16 mouse cellular contexts compared by ENCODE assay signal in genomic region chr11:45003716-45004437, GRCm38 (mm10).
DNase-seq lines count a peak whose midpoint lies in the region; ATAC-seq and TF ChIP-seq lines count a peak whose summit lies in the region.
"Had no signal": no experiment of that assay in that cellular context is flagged by ENCODE, and none has a peak within 500 bp of the region (broad histone marks: within the 10 kb centered on the region; RNA-seq: fewer than 3 reads in every experiment).

No protein-coding gene starts in this region.

- 62% methylated on average over 9 of the region's 9 CpGs for WGBS in heart, adult 2 months
- 41% methylated on average over 9 of the region's 9 CpGs for WGBS in neural tube, embryonic 13.5 days
- 45% methylated on average over 9 of the region's 9 CpGs for WGBS in neural tube, embryonic 15.5 days
- WGBS in embryonic facial prominence, embryonic 14.5 days, result 33% methylated on average over 9 of the region's 9 CpGs
- WGBS in limb, embryonic 15.5 days, result 32% methylated on average over 9 of the region's 9 CpGs

- no peaks in the 10 kb centered on the region for H3K36me3 ChIP-seq in heart, adult 2 months (ENCODE audit: control insufficient read depth, insufficient read depth, low read length)
- H3K36me3 ChIP-seq in neural tube, embryonic 13.5 days, result peaks cover 14% of the 10 kb centered on the region
- no peaks in the 10 kb centered on the region for H3K36me3 ChIP-seq in neural tube, embryonic 15.5 days
- H3K36me3 ChIP-seq in embryonic facial prominence, embryonic 14.5 days (ENCODE audit: control insufficient read depth, insufficient read depth, low read length), result peaks cover 17% of the 10 kb centered on the region; the same call in 1 of the 2 replicates
- H3K36me3 ChIP-seq in limb, embryonic 15.5 days, result peaks cover 2% of the 10 kb centered on the region; the same call in 1 of the 2 replicates
- H3K36me3 ChIP-seq: heart, embryonic 12.5 days; hindbrain, embryonic 15.5 days; liver, embryonic 13.5 days had no signal

- TF ChIP-seq POLR2A in heart, adult 2 months (IDR thresholded peaks at IDR 0.05; ENCODE audit: insufficient read depth, low read depth, low read length), result no peak

- no peak for TF ChIP-seq CTCF in heart, adult 2 months (IDR thresholded peaks at IDR 0.05)

- no peak overlapping the region for H3K4me3 ChIP-seq in heart, adult 2 months
- H3K4me3 ChIP-seq in neural tube, embryonic 13.5 days, result no peak overlapping the region
- H3K4me3 ChIP-seq in neural tube, embryonic 15.5 days (replicated peaks), result no peak overlapping the region
- no peak overlapping the region for H3K4me3 ChIP-seq in embryonic facial prominence, embryonic 14.5 days (ENCODE audit: low read depth, low read length)
- no peak overlapping the region for H3K4me3 ChIP-seq in limb, embryonic 15.5 days
- H3K4me3 ChIP-seq: heart, embryonic 12.5 days; hindbrain, embryonic 15.5 days; liver, embryonic 13.5 days had no signal

- no peak for ATAC-seq in neural tube, embryonic 13.5 days (ENCODE audit: low read depth)
- ATAC-seq in neural tube, embryonic 15.5 days (ENCODE audit: low FRiP score), result no peak
- ATAC-seq in embryonic facial prominence, embryonic 14.5 days (ENCODE audit: low read depth), result peak; percentile 47; the same call in 1 of the 2 replicates
- no peak for ATAC-seq in limb, embryonic 15.5 days (ENCODE audit: insufficient number of reproducible peaks, low FRiP score, low TSS enrichment, low read depth)
- ATAC-seq: lung, postnatal 0 days had no signal

- H3K9ac ChIP-seq in heart, adult 2 months (ENCODE audit: low read depth, low read length), result no peak overlapping the region
- 0 out of 2 replicates have a peak overlapping the region, but pooled peaks have one; percentile 18 for H3K9ac ChIP-seq in neural tube, embryonic 13.5 days
- no peak overlapping the region for H3K9ac ChIP-seq in neural tube, embryonic 15.5 days (replicated peaks)
- H3K9ac ChIP-seq in embryonic facial prominence, embryonic 14.5 days (ENCODE audit: low read depth, low read length), result no peak overlapping the region
- H3K9ac ChIP-seq in limb, embryonic 15.5 days, result no peak overlapping the region
- H3K9ac ChIP-seq: heart, embryonic 12.5 days; hindbrain, embryonic 15.5 days; liver, embryonic 13.5 days had no signal

- no peaks in the 10 kb centered on the region; the same call in 1 of the 2 replicates for H3K4me1 ChIP-seq in heart, adult 2 months (ENCODE audit: control insufficient read depth, insufficient read depth, low read length)
- peaks cover 23% of the 10 kb centered on the region for H3K4me1 ChIP-seq in neural tube, embryonic 13.5 days (replicated peaks)
- peaks cover 11% of the 10 kb centered on the region; the same call in 1 of the 2 replicates for H3K4me1 ChIP-seq in neural tube, embryonic 15.5 days
- H3K4me1 ChIP-seq in embryonic facial prominence, embryonic 14.5 days (ENCODE audit: control insufficient read depth, insufficient read depth, low read length), result peaks cover 22% of the 10 kb centered on the region
- H3K4me1 ChIP-seq in limb, embryonic 15.5 days, result peaks cover 19% of the 10 kb centered on the region
- H3K4me1 ChIP-seq: liver, embryonic 13.5 days had no signal

- H3K9me3 ChIP-seq in neural tube, embryonic 13.5 days, result no peaks in the 10 kb centered on the region
- H3K9me3 ChIP-seq in neural tube, embryonic 15.5 days (replicated peaks), result no peaks in the 10 kb centered on the region
- H3K9me3 ChIP-seq in embryonic facial prominence, embryonic 14.5 days (ENCODE audit: control insufficient read depth, low read length), result no peaks in the 10 kb centered on the region
- no peaks in the 10 kb centered on the region for H3K9me3 ChIP-seq in limb, embryonic 15.5 days
- H3K9me3 ChIP-seq: heart, embryonic 12.5 days; hindbrain, embryonic 15.5 days; liver, embryonic 13.5 days had no signal

- H3K79me2 ChIP-seq in heart, adult 2 months (replicated peaks; ENCODE audit: control insufficient read depth, insufficient read depth, low read length), result no peaks in the 10 kb centered on the region

- no peak overlapping the region for H3K4me2 ChIP-seq in neural tube, embryonic 13.5 days
- no peak overlapping the region for H3K4me2 ChIP-seq in neural tube, embryonic 15.5 days
- no peak overlapping the region for H3K4me2 ChIP-seq in embryonic facial prominence, embryonic 14.5 days (ENCODE audit: low read depth, low read length)
- no peak overlapping the region for H3K4me2 ChIP-seq in limb, embryonic 15.5 days
- H3K4me2 ChIP-seq: heart, embryonic 12.5 days; hindbrain, embryonic 15.5 days; liver, embryonic 13.5 days had no signal

- intact Hi-C loops in heart, adult 2 months (cut with DNase I), result loop anchor here (5.0 to 10.0 kb wide), 2 partner anchors 77 to 881 kb away; no protein-coding TSS in a partner anchor

- TF ChIP-seq EP300 in heart, adult 2 months (IDR thresholded peaks at IDR 0.05; ENCODE audit: insufficient read depth, low read depth, low read length), result no peak

- no peak for DNase-seq in heart, adult 2 months
- DNase-seq in heart, adult 9 months (ENCODE audit: low spot score in 2 of 2), result no peak
- DNase-seq in embryonic facial prominence, embryonic 14.5 days (ENCODE audit: low spot score), result peak; percentile 80
- no peak for DNase-seq in cerebellum, adult 11-12 months
- no peak for DNase-seq in urinary bladder, postnatal 14 days (ENCODE audit: low spot score)
- DNase-seq: cerebellum, adult 9-11 months; kidney, adult 8-10 months; liver, embryonic 13.5 days; thymus, postnatal 36 days had no signal

- H3K27ac ChIP-seq in heart, adult 2 months, result peak overlapping the region; percentile 40
- H3K27ac ChIP-seq in neural tube, embryonic 13.5 days (replicated peaks), result peak overlapping the region; percentile 25; the same call in 1 of the 2 replicates
- H3K27ac ChIP-seq in neural tube, embryonic 15.5 days (replicated peaks), result no peak overlapping the region
- H3K27ac ChIP-seq in embryonic facial prominence, embryonic 14.5 days (replicated peaks; ENCODE audit: low read depth, low read length), result peak overlapping the region; percentile 62
- H3K27ac ChIP-seq in limb, embryonic 15.5 days, result peak overlapping the region; percentile 54
- H3K27ac ChIP-seq: hindbrain, embryonic 15.5 days; liver, embryonic 13.5 days; stomach, postnatal 0 days had no signal

- no peaks in the 10 kb centered on the region for H3K27me3 ChIP-seq in heart, adult 2 months (ENCODE audit: control insufficient read depth, insufficient read depth, low read length)
- H3K27me3 ChIP-seq in neural tube, embryonic 13.5 days, result no peaks in the 10 kb centered on the region
- no peaks in the 10 kb centered on the region for H3K27me3 ChIP-seq in neural tube, embryonic 15.5 days (replicated peaks)
- H3K27me3 ChIP-seq in embryonic facial prominence, embryonic 14.5 days (replicated peaks; ENCODE audit: control insufficient read depth, insufficient read depth, low read length), result no peaks in the 10 kb centered on the region
- H3K27me3 ChIP-seq in limb, embryonic 15.5 days, result no peaks in the 10 kb centered on the region
- H3K27me3 ChIP-seq: heart, embryonic 12.5 days; hindbrain, embryonic 15.5 days; liver, embryonic 13.5 days had no signal
